Mouse (Mus musculus) cerebellum, adult 18-20 months (tissue): ENCODE measurements at regions not wholly inside any gene's neighbourhood (a gene's known extent, or its start where the extent isn't known, plus 50 kb on each side); places are given as distances from the start of the nearest gene placed in this dataset.
"Not testable (repeated sequence)": the region's sequence is repeated elsewhere in the genome, so short reads cannot be mapped to it uniquely, and the experiment has no call there.

Experiments
- DNase-seq, 2 experiments: peaks; one replicate each; pipeline ENCODE4 v3.0.0; 2021

GRCm38 (mm10) chr16:55578686-55579085 lies 260.0 kb downstream of the Nfkbiz start:
- no peak for DNase-seq

DNA sequence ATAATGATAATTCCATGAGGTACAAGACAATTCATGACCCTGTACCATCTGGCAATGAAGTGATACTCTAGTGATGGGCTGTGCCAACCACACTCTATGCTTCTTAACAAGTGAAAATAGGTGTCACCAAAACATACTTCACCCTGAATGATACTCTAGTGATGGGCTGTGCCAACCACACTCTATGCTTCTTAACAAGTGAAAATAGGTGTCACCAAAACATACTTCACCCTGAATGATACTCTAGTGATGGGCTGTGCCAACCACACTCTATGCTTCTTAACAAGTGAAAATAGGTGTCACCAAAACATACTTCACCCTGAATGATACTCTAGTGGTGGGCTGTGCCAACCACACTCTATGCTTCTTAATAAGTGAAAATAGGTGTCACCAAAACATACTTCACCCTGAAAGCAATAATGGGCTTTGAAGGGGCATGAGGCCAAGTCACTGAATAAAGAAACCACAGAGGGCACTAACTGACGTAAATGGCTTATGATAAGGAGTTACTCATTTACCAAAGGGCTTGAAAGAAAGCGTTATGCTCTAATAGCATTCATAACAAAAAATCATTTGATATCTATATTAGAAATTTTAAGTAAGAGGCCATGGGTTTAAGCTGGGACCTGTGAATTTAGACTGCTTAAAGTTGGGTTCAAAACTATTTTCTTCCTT lies 263.0 kb downstream of the Nfkbiz start:
- DNase-seq: not testable (repeated sequence)

DNA sequence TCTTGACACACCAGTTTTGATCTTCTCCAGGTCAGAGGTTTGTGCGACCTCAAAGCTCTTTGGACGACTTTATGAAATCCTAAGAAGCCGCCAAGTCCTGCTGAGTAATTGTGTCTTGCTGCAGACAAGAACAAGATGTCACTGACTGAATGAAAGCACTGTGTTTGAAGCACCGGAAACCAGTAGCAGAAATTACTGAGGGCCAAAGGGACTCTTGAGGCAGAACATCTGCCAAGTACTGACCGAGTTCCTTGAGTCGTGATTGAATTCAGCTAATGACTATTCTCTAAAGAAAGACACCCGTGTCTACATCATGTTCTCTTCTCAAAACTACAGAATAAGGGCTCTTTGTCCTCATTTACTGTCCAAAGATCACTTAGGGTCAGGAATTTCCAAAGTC lies 267.6 kb downstream of the Nfkbiz start:
- no peak for DNase-seq

- DNase-seq: no peak
Measured at GRCm38 (mm10) chr16:55570097-55570496, 268.6 kb downstream of the Nfkbiz start.

GRCm38 (mm10) chr16:55555821-55556535 lies 258.2 kb upstream of the Zpld1 start:
- DNase-seq: no peak

GRCm38 (mm10) chr16:55555224-55555623 lies 257.4 kb upstream of the Zpld1 start:
- DNase-seq: no peak

DNA sequence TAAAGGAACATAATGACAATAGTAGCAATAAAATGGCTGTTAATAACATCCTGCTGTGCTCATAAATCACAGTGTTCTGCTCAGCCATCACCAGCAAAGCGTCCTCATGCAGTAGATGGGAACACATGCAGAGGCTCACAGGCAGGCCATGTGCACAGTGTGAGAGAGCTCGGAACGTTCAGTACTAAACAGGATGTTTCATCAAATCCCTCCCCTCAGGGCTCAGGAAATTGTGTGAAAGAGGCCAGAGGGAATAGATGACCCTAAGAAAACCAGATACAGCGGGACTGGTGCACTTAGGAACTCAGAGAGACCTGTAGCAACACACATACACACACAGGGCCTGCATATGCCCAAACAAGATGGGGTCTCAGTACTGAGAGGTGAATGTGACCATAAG lies 256.1 kb upstream of the Zpld1 start:
- no peak for DNase-seq

- DNase-seq: no peak
Measured at GRCm38 (mm10) chr16:55551348-55551747, 253.6 kb upstream of the Zpld1 start.

- DNase-seq: no peak
Measured at GRCm38 (mm10) chr16:55550649-55551312, 253.0 kb upstream of the Zpld1 start.

DNA sequence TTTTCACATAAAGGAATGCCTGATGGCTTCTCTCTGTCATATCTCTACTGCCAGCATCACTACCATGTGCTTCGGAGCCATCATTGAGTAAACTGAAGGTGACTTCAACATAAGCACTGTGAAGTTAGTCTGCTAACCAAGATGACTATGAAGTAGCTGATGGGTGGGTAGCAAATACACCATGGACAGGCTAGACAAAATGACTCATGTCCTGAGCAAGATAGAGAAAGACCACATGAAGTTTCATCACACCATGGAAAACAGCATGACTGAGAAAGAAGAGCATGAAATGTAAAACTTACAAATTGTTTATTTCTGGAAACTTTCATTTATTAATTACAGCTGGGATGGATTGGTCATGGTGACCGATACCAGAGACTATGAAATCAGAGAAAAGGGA lies 249.3 kb upstream of the Zpld1 start:
- no peak for DNase-seq

- DNase-seq: no peak
Measured at GRCm38 (mm10) chr16:55540336-55541015, 242.7 kb upstream of the Zpld1 start.

DNA sequence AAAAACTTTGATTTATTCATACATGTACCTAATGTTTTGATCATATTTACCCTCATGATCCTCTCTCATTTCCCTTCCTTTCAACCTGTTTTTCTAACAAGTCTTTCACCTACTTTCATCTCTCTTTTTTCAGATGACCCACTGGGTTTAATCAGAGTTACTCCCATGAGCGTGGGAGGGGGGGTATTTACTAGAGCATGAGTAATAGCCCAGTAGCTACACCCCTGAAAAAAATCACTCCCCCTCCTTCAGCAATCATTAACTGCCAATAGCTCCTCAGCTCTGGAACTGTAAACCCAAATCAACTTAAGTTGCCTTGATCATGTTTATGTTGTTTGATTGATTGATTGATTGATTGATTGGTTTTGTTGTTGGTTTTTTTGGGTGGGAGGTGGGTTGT lies 241.4 kb upstream of the Zpld1 start:
- DNase-seq: no peak

- no peak for DNase-seq
Measured at GRCm38 (mm10) chr16:55537548-55537947, 239.8 kb upstream of the Zpld1 start.

DNA sequence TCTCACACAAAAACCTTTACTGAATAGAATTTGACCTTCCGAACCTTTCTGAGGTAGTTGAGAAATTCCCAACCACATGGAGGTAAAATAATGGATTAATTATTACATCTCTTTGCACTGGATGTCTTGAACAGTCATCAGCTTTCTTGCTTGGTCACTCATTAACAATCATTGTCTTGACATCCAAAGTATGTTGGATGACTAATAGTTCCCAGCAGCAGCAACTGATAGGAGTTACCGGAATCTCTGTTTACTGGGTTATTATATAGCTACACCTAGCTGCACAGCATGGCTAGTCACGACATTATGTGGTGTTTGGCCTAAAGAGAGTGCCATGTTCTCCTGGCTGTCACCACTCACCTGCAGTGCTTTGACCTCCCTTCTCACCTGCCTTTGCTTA lies 234.9 kb upstream of the Zpld1 start:
- DNase-seq: no peak

- DNase-seq: no peak
Measured at GRCm38 (mm10) chr16:55530844-55531243, 233.1 kb upstream of the Zpld1 start.

- no peak for DNase-seq
Measured at GRCm38 (mm10) chr16:55527680-55528079, 229.9 kb upstream of the Zpld1 start.

DNA sequence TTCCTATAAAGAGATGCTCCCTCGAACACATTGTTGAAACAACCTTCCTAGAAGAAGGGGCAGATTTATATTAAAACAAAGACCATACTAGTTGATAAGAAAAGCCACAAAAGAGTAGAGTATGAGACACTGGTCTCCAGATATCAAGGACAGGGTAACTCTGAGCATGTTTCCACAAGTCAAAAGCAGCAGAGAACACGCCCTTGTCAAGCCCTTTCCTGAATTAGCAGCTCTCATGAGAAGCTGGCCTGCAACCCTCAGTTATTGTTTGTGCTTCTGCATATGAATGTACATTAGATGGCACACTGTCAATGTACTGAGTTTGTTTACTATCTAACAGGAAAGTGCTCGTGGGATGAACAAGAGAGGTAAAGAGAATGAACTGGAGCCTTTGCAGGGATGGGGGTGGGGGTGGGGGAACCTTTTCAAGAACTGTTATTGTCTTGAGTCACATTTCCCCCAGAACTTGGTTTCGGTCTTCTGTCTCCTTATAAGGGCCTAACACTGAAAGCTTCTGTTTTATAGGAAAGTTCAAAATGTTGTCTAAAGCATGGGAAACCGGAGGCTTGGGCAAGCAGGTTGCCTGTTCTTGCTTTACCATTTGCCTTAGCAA lies 228.6 kb upstream of the Zpld1 start:
- DNase-seq: no peak

- no peak for DNase-seq
Measured at GRCm38 (mm10) chr16:55523264-55523663, 225.5 kb upstream of the Zpld1 start.

- no peak for DNase-seq
Measured at GRCm38 (mm10) chr16:55522283-55522682, 224.5 kb upstream of the Zpld1 start.

- DNase-seq: no peak
Measured at GRCm38 (mm10) chr16:55521421-55521971, 223.7 kb upstream of the Zpld1 start.

GRCm38 (mm10) chr16:55520077-55520476 lies 222.3 kb upstream of the Zpld1 start:
- DNase-seq: no peak

DNA sequence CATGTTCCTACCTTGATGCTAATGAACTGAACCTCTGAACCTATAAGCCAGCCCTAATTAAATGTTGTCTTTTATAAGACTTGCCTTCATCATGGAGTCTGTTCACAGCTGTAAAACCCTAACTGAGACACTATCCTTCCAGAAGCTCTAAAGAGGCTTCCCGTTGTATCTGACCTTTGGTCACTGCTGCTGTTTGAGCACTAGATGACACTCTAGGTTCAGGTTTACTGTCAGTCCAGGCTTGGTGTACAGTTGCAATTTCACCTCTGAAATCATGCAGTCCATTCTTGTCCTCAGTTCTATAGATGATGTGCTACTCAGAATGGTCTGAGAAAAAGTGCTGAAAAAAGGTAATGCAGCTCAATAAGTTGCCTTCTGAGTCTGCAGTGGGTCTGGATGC lies 221.9 kb upstream of the Zpld1 start:
- DNase-seq: no peak

- no peak for DNase-seq
Measured at GRCm38 (mm10) chr16:55516994-55517393, 219.2 kb upstream of the Zpld1 start.
